37 mouse cellular contexts compared by ENCODE assay signal in genomic region chr17:32160882-32161281, GRCm38 (mm10). TPM values are rescaled to one million over a fixed set of nuclear protein-coding genes. Genes with fewer than 3 reads are reported as not detected.
DNase-seq lines count a peak whose midpoint lies in the region; TF ChIP-seq lines count a peak whose summit lies in the region.
"Had no signal": no experiment of that assay in that cellular context is flagged by ENCODE, and none has a peak within 500 bp of the region (broad histone marks: within the 10 kb centered on the region; RNA-seq: fewer than 3 reads in every experiment).

No protein-coding gene starts in this region.

- H3K4me3 ChIP-seq in MEL (ENCODE audit: control insufficient read depth in 1 of 2, insufficient read depth in 1 of 2, low read depth in 2 of 2, low read length in 2 of 2): no peak overlapping the region
- H3K4me3 ChIP-seq in layer of hippocampus, adult 2 months: no peak overlapping the region
- H3K4me3 ChIP-seq: embryonic facial prominence, embryonic 13.5 days; forebrain, embryonic 12.5 days; heart, embryonic 13.5 days; kidney, embryonic 15.5 days; limb, embryonic 10.5 days; limb, embryonic 15.5 days; liver, embryonic 13.5 days; stomach, embryonic 15.5 days had no signal

- H3K4me1 ChIP-seq in MEL (ENCODE audit: control insufficient read depth in 1 of 2, insufficient read depth in 2 of 2, low read length in 2 of 2): peaks cover 8 to 40% of the 10 kb centered on the region in 2 experiments

- no peaks in the 10 kb centered on the region for H3K9me3 ChIP-seq in MEL (replicated peaks; ENCODE audit: insufficient read depth, low read length)
- H3K9me3 ChIP-seq: embryonic facial prominence, embryonic 13.5 days; forebrain, embryonic 12.5 days; G1E; heart, embryonic 13.5 days; kidney, embryonic 15.5 days; limb, embryonic 10.5 days; limb, embryonic 15.5 days; liver, embryonic 13.5 days; stomach, embryonic 15.5 days had no signal

- TF ChIP-seq POLR2A in MEL (IDR thresholded peaks at IDR 0.05; ENCODE audit: control insufficient read depth in 1 of 2, insufficient read depth in 1 of 2, low read depth in 1 of 2, low read length in 2 of 2, poor library complexity in 1 of 2): no peak

- no peak overlapping the region for H3K9ac ChIP-seq in MEL (ENCODE audit: control insufficient read depth, low read depth, low read length, poor library complexity, severe bottlenecking)
- H3K9ac ChIP-seq: embryonic facial prominence, embryonic 13.5 days; forebrain, embryonic 12.5 days; forebrain, postnatal 0 days; heart, embryonic 13.5 days; hindbrain, embryonic 14.5 days; kidney, embryonic 15.5 days; limb, embryonic 15.5 days; liver, embryonic 13.5 days; stomach, embryonic 15.5 days had no signal

- no peak overlapping the region for H3K27ac ChIP-seq in MEL (ENCODE audit: control insufficient read depth, low read depth, low read length)
- no peak overlapping the region for H3K27ac ChIP-seq in layer of hippocampus, adult 2 months
- H3K27ac ChIP-seq: embryonic facial prominence, embryonic 13.5 days; forebrain, embryonic 12.5 days; heart, embryonic 13.5 days; hindbrain, embryonic 14.5 days; kidney, embryonic 15.5 days; limb, embryonic 10.5 days; limb, embryonic 15.5 days; liver, embryonic 13.5 days had no signal

- intact Hi-C loops in left cerebral cortex, postnatal 10 days (cut with DNase I): no loop called here

- H3K27me3 ChIP-seq in MEL (ENCODE audit: control insufficient read depth in 1 of 2, insufficient read depth in 2 of 2, low read length in 2 of 2): no peaks in the 10 kb centered on the region
- H3K27me3 ChIP-seq: embryonic facial prominence, embryonic 13.5 days; limb, embryonic 15.5 days; stomach, embryonic 15.5 days had no signal

- TF ChIP-seq CTCF in MEL (IDR thresholded peaks at IDR 0.05 in 2 of 3, conservative IDR thresholded peaks at IDR 0.05 in 1 of 3; ENCODE audit: control insufficient read depth in 1 of 3, insufficient read depth in 1 of 3, low read depth in 2 of 3, low read length in 3 of 3, poor library complexity in 1 of 3, severe bottlenecking in 1 of 3): no peak
- TF ChIP-seq CTCF in layer of hippocampus, adult 2 months (conservative IDR thresholded peaks at IDR 0.05): no peak

- TF ChIP-seq EP300 in MEL (IDR thresholded peaks at IDR 0.05; ENCODE audit: low read depth in 1 of 2, low read length in 2 of 2): no peak

- H3K79me2 ChIP-seq in MEL (ENCODE audit: control insufficient read depth, insufficient read depth, low read length, poor library complexity): no peaks in the 10 kb centered on the region

- H3K36me3 ChIP-seq in MEL (ENCODE audit: control insufficient read depth in 1 of 2, insufficient read depth in 2 of 2, low read length in 2 of 2): peaks cover 0 to 21% of the 10 kb centered on the region in 2 experiments; a peak in 2 of 4 replicates
- H3K36me3 ChIP-seq: liver, embryonic 13.5 days had no signal

- no peak for TF ChIP-seq RAD21 in MEL (IDR thresholded peaks at IDR 0.05; ENCODE audit: low read depth, low read length)

- peak; percentile 19 to 26 for DNase-seq in heart, adult 18-20 months
- no peak for DNase-seq in heart, postnatal 4 days
- DNase-seq in 3T3-L1 (ENCODE audit: low read depth, low spot score): peak; percentile 40
- peak; percentile 25 for DNase-seq in MEL (ENCODE audit: low read depth, low spot score)
- peak; percentile 22 for DNase-seq in induced T-regulatory cell, adult 2 months (ENCODE audit: low read depth)
- no peak for DNase-seq in left cerebral cortex, postnatal 10 days (ENCODE audit: extremely low spot score in 1 of 2, low spot score in 2 of 2)
- DNase-seq in layer of hippocampus, adult 2 months (ENCODE audit: low spot score in 2 of 2): no peak
- DNase-seq: adrenal gland, postnatal 14 days; B cell, adult 2 months; cerebellum, adult 11-12 months; cerebellum, adult 9-11 months; embryo, embryonic 11 days; forebrain, postnatal 0 days; gastrocnemius, postnatal 14 days; heart, postnatal 36 days; kidney, adult 18-20 months; kidney, postnatal 25 days; liver, embryonic 13.5 days; lung, adult 18-20 months; lung, postnatal 10 days; midbrain, embryonic 14.5 days; right cerebral cortex, postnatal 25 days; thymus, adult 18-20 months; thymus, postnatal 36 days had no signal

TF ChIP-seq in MEL, 35 proteins besides CTCF, POLR2A, EP300 and RAD21:
- TF ChIP-seq RCOR1 (IDR thresholded peaks at IDR 0.05; ENCODE audit: low read depth, low read length) (no peak), ZKSCAN1 (IDR thresholded peaks at IDR 0.05; ENCODE audit: low read depth, low read length) (no peak), USF1 (IDR thresholded peaks at IDR 0.05; ENCODE audit: low read depth, low read length) (peak; percentile 15; the same call in 1 of the 2 replicates)

RNA-seq across cellular contexts. Expression of gene Notch3, which starts 5.8 kb away (rescaled TPM):
- 10 to 100 TPM; 20.5 to 24.5 TPM for total RNA-seq in heart, adult 18-20 months (2021)
- total RNA-seq in heart, postnatal 4 days (2021): 10 to 100 TPM; 51.5 to 52.3 TPM
- 0.07 and 0.08 TPM in 2 replicates for total RNA-seq in MEL (2012; rRNA removed)
- polyA plus RNA-seq in MEL (2012; ENCODE audit: insufficient read depth in 1 of 2, insufficient read length in 2 of 2, low read depth in 1 of 2, low replicate concordance in 2 of 2, missing spikeins in 1 of 2): under 1 TPM in 1 of 2 experiments, not detected in 1; 0.50 TPM
- 10 to 100 TPM; 18.3 to 18.5 TPM for total RNA-seq in left cerebral cortex, postnatal 10 days (2021)
- 1 to 10 TPM; 7.2 to 7.7 TPM for total RNA-seq in layer of hippocampus, adult 2 months (2021)
- total RNA-seq: granulocyte monocyte progenitor cell, adult 5-6 weeks; neutrophil, adult 5-6 weeks had no signal

RNA-seq across cellular contexts. Expression of gene Ephx3, which starts 28.5 kb away (rescaled TPM):
- total RNA-seq in heart, adult 18-20 months (2021): under 1 TPM; 0.69 to 0.74 TPM
- under 1 TPM; 0.38 TPM for total RNA-seq in heart, postnatal 4 days (2021)
- total RNA-seq in MEL (2012; rRNA removed): 0.07 and 0.08 TPM in 2 replicates
- polyA plus RNA-seq in MEL (2012; ENCODE audit: insufficient read depth in 1 of 2, insufficient read length in 2 of 2, low read depth in 1 of 2, low replicate concordance in 2 of 2, missing spikeins in 1 of 2): not detected
- under 1 TPM; 0.17 to 0.32 TPM for total RNA-seq in left cerebral cortex, postnatal 10 days (2021)
- total RNA-seq in layer of hippocampus, adult 2 months (2021): under 1 TPM; 0.42 to 0.44 TPM
- total RNA-seq: granulocyte monocyte progenitor cell, adult 5-6 weeks had no signal
- polyA plus RNA-seq: forebrain, embryonic 12.5 days; heart, embryonic 13.5 days; intestine, embryonic 14.5 days; limb, embryonic 10.5 days; liver, embryonic 13.5 days; midbrain, embryonic 14.5 days; neural tube, embryonic 11.5 days had no signal

Comparison
In these comparisons a context has a peak if more than half of its experiments do, and no peak if none do; other contexts are left out.
1. DNase-seq: peak in heart, adult 18-20 months (2 of 2), 3T3-L1 (single experiment), MEL (single experiment) and induced T-regulatory cell, adult 2 months (single experiment); none in heart, postnatal 4 days (single experiment), left cerebral cortex, postnatal 10 days (0 of 2) and layer of hippocampus, adult 2 months (0 of 2).